ENCODE assay signal across 7 mouse cellular contexts in the genomic region with DNA sequence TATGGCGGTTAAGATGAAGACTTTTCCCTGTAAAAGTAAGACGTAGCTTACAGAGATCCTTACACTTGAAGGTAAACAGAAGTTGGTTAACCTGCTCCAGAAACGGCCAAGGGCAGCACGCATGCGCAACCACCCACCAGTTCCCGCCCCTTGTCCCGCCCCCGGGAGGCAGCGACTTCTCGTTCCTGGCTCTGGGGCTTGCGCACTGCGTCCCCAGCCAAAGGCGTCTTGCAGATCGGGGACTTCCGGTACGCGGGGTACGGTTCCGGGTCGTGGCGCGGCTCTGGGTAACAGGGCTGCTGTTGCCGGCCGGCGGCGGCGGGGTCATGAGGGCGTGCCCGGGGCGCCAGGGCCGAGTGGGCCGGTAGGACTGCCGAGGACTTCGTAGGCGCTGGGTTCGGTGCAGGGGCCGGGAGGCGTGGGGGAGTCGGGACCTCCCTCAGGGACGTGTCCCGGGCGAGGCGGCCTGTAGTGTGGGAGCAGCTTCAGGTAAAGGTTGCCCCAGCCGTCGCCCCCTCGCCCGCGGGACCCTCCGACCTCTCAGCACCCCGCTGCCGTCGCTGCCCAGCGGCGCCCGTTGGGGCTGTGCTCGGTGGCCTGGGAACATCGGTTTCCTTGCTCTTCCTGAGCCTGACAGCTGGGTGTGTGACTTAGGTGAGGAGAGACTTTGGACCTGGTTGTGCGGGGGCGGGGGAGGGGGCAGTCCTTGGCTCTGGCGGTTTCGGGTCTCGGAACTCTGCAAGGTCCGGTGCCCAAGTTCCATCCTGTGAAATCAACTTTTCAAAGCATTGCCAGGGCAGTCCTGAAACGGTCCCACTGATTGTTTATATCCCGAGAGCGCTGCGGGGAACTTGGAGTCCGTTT. TPM values are rescaled to one million over a fixed set of nuclear protein-coding genes. Genes with fewer than 3 reads are reported as not detected.
DNase-seq lines count a peak whose midpoint lies in the region; ATAC-seq and TF ChIP-seq lines count a peak whose summit lies in the region.

A gene (plus strand): TSS at position 171 of the 864 bp plus-strand sequence.

- peak within 1 kb of the TSS; percentile 87 for H3K4me3 ChIP-seq in embryonic facial prominence, embryonic 10.5 days
- peak within 1 kb of the TSS; percentile 87 for H3K4me3 ChIP-seq in intestine, postnatal 0 days (ENCODE audit: low read depth, low read length)
- peak within 1 kb of the TSS; percentile 95 for H3K4me3 ChIP-seq in midbrain, embryonic 12.5 days
- peak within 1 kb of the TSS; percentile 92 for H3K4me3 ChIP-seq in small intestine, adult 2 months (ENCODE audit: low read depth, low read length)

- intact Hi-C loops in left cerebral cortex, postnatal 4 days (cut with DNase I): no loop called here

- H3K4me1 ChIP-seq in embryonic facial prominence, embryonic 10.5 days: peaks cover 12% of the 10 kb centered on the region
- no peaks in the 10 kb centered on the region for H3K4me1 ChIP-seq in intestine, postnatal 0 days (replicated peaks; ENCODE audit: control insufficient read depth, insufficient read depth, low read length)
- H3K4me1 ChIP-seq in midbrain, embryonic 12.5 days: peaks cover 22% of the 10 kb centered on the region
- peaks cover 3% of the 10 kb centered on the region; the same call in 1 of the 2 replicates for H3K4me1 ChIP-seq in small intestine, adult 2 months (ENCODE audit: control insufficient read depth, insufficient read depth, insufficient read length, low read length)

- peak; percentile 99 for ATAC-seq in intestine, postnatal 0 days
- ATAC-seq in midbrain, embryonic 12.5 days (ENCODE audit: low FRiP score, low read depth): peak; percentile 98

- H3K9ac ChIP-seq in intestine, postnatal 0 days (ENCODE audit: low read depth, low read length): peak within 1 kb of the TSS; percentile 82
- peak within 1 kb of the TSS; percentile 86 for H3K9ac ChIP-seq in midbrain, embryonic 12.5 days (replicated peaks)

- TF ChIP-seq CTCF in intestine, postnatal 0 days (IDR thresholded peaks at IDR 0.05; ENCODE audit: low read depth): no peak
- no peak for TF ChIP-seq CTCF in small intestine, adult 2 months (IDR thresholded peaks at IDR 0.05; ENCODE audit: extremely low read depth, insufficient read length, insufficient replicate concordance, low read depth, low read length)

- H3K27ac ChIP-seq in embryonic facial prominence, embryonic 10.5 days (replicated peaks): peak within 1 kb of the TSS; percentile 88
- peak within 1 kb of the TSS; percentile 96 for H3K27ac ChIP-seq in intestine, postnatal 0 days (ENCODE audit: low read depth, low read length)
- peak within 1 kb of the TSS; percentile 49; the same call in 1 of the 2 replicates for H3K27ac ChIP-seq in midbrain, embryonic 12.5 days (replicated peaks)
- peak within 1 kb of the TSS; percentile 87 for H3K27ac ChIP-seq in small intestine, adult 2 months (ENCODE audit: insufficient read depth, low read depth, low read length)

- H3K36me3 ChIP-seq in embryonic facial prominence, embryonic 10.5 days (replicated peaks): no peaks in the 10 kb centered on the region
- no peaks in the 10 kb centered on the region for H3K36me3 ChIP-seq in intestine, postnatal 0 days (ENCODE audit: control insufficient read depth, insufficient read depth)
- H3K36me3 ChIP-seq in midbrain, embryonic 12.5 days: no peaks in the 10 kb centered on the region
- H3K36me3 ChIP-seq in small intestine, adult 2 months (ENCODE audit: control insufficient read depth, insufficient read depth, low read length): no peaks in the 10 kb centered on the region

- DNase-seq in adrenal gland, postnatal 10 days: peak; percentile 99
- peak; percentile 99 for DNase-seq in embryonic facial prominence, embryonic 10.5 days (ENCODE audit: low spot score)
- peak; percentile 60 for DNase-seq in gonadal fat pad, adult 2 months (ENCODE audit: low read depth)
- DNase-seq in left cerebral cortex, postnatal 4 days: peak; percentile 99

- no peaks in the 10 kb centered on the region for H3K9me3 ChIP-seq in embryonic facial prominence, embryonic 10.5 days
- no peaks in the 10 kb centered on the region for H3K9me3 ChIP-seq in intestine, postnatal 0 days (ENCODE audit: control insufficient read depth)
- H3K9me3 ChIP-seq in midbrain, embryonic 12.5 days: no peaks in the 10 kb centered on the region

- peak within 1 kb of the TSS; percentile 72 for H3K4me2 ChIP-seq in intestine, postnatal 0 days (replicated peaks; ENCODE audit: low read depth)
- H3K4me2 ChIP-seq in midbrain, embryonic 12.5 days (replicated peaks): peak within 1 kb of the TSS; percentile 92

- H3K27me3 ChIP-seq in embryonic facial prominence, embryonic 10.5 days (replicated peaks; ENCODE audit: low read depth, poor library complexity, severe bottlenecking): no peaks in the 10 kb centered on the region
- H3K27me3 ChIP-seq in intestine, postnatal 0 days (replicated peaks; ENCODE audit: control insufficient read depth, insufficient read depth, low read length): no peaks in the 10 kb centered on the region
- H3K27me3 ChIP-seq in midbrain, embryonic 12.5 days: no peaks in the 10 kb centered on the region
- no peaks in the 10 kb centered on the region for H3K27me3 ChIP-seq in small intestine, adult 2 months (ENCODE audit: control insufficient read depth, insufficient read depth, low read length)

- under 1% methylated on average over 68 of the region's 68 CpGs for WGBS in embryonic facial prominence, embryonic 10.5 days
- WGBS in intestine, postnatal 0 days: under 1% methylated on average over 60 of the region's 68 CpGs
- under 1% methylated on average over 66 of the region's 68 CpGs for WGBS in midbrain, embryonic 12.5 days
- under 1% methylated on average over 68 of the region's 68 CpGs for WGBS in small intestine, adult 2 months

- TF ChIP-seq POLR2A in small intestine, adult 2 months (IDR thresholded peaks at IDR 0.05; ENCODE audit: low read depth, low read length): peak; percentile 54

RNA-seq across cellular contexts. Expression of the gene that starts here (rescaled TPM):
- total RNA-seq in adrenal gland, postnatal 10 days (2021): 10 to 100 TPM; 67.0 to 75.3 TPM
- 88.1 and 90.9 TPM in 2 replicates for polyA plus RNA-seq in embryonic facial prominence, embryonic 10.5 days (2016; fragmentation: Nextera tagmentation; extraction: Ambion mirVana)
- 50.4 and 53.1 TPM in 2 replicates for polyA plus RNA-seq in gonadal fat pad, adult 2 months (2012; rRNA removed)
- polyA plus RNA-seq in intestine, postnatal 0 days (2015; fragmentation: Nextera tagmentation; extraction: Ambion mirVana): 73.0 and 76.9 TPM in 2 replicates
- 10 to 100 TPM; 81.2 to 81.3 TPM for total RNA-seq in left cerebral cortex, postnatal 4 days (2021)
- polyA plus RNA-seq in midbrain, embryonic 12.5 days (2016; fragmentation: Nextera tagmentation; extraction: Ambion mirVana): 111 and 112 TPM in 2 replicates
- 23.3 and 52.5 TPM in 2 replicates for polyA plus RNA-seq in small intestine, adult 2 months (2012; rRNA removed)

Comparison
In these comparisons a context has a peak if more than half of its experiments do, and no peak if none do; other contexts are left out.
1. Peak in every context shown above with its lines: DNase-seq, ATAC-seq, H3K4me3 ChIP-seq and H3K27ac ChIP-seq.